Mouse (Mus musculus): ENCODE data around the gene Ptprg. TPM values are rescaled to one million over a fixed set of nuclear protein-coding genes. Genes with fewer than 3 reads are reported as not detected.

Ptprg gene
- total and polyA plus RNA-seq, 2 experiments from 2014 or later: 8.7 to 63.4 TPM

DNA sequence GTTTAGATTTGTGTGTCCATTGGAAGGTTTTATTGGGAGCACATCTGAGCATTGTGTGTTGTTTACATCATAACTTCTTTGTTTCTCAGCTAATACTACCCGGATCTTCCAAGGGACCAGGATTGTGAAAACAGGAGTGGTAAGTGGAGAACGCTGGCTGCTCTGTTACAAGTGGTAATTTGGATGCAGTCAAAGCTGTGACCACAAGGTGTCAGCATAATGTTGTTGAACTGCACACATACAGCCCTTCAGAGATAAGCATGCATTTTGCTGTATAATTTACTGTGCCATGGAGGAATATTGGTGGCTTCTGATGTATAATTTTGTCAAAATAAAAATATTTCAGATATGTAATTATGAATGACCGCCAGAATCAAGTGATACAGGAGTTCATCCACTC lies 598.6 kb downstream of the Ptprg start:
- TF ChIP-seq EP300 (IDR thresholded peaks at IDR 0.05; ENCODE audit: low read depth) (no peak), CTCF (IDR thresholded peaks at IDR 0.05; ENCODE audit: low read depth) (peak; percentile 91)
- peak; percentile 77; the same call in 1 of the 2 replicates for ATAC-seq (ENCODE audit: insufficient read depth, low read depth)

DNA sequence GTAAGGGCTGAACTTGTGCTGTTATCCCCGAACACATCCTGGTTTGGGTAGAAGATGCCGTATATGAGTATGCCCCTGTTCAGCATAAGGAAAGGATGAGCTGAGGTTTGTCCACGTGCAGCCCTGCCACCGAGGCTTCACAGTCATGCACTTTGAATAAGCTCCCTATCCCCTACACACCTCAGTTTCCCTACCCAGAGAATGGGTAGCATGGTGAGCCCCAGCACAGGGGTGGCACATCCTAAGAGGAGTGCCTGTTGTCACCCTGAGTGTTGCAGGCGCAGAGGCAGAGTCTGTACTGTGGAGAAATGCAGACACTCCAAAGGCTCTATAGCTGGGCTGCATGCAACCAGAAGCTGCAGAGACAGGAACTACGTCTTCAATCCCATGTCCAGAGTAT lies 599.4 kb downstream of the Ptprg start:
- ATAC-seq (ENCODE audit: insufficient read depth, low read depth): no peak
- Histone ChIP-seq H3K4me2 (ENCODE audit: low read depth, low read length) (no peak overlapping the region), H3K4me1 (ENCODE audit: control insufficient read depth, insufficient read depth) (no peaks in the 10 kb centered on the region), H3K27me3 (ENCODE audit: control insufficient read depth, insufficient read depth, low read length) (no peaks in the 10 kb centered on the region), H3K9me3 (replicated peaks; ENCODE audit: control insufficient read depth, low read length) (no peaks in the 10 kb centered on the region), H3K9ac (replicated peaks; ENCODE audit: low read depth, low read length) (no peak overlapping the region), H3K27ac (ENCODE audit: low read depth) (no peak overlapping the region), H3K4me3 (ENCODE audit: low read depth, low read length) (no peak overlapping the region), H3K36me3 (replicated peaks; ENCODE audit: control insufficient read depth, insufficient read depth, low read length) (no peaks in the 10 kb centered on the region)
- TF ChIP-seq CTCF (IDR thresholded peaks at IDR 0.05; ENCODE audit: low read depth) (no peak), EP300 (IDR thresholded peaks at IDR 0.05; ENCODE audit: low read depth) (no peak)
- WGBS: 88% methylated on average over 6 of the region's 6 CpGs
- no peak for DNase-seq (ENCODE audit: low spot score)

More for the DNA sequence above, 598.6 kb downstream of the Ptprg start:
- H3K27me3 ChIP-seq (ENCODE audit: control insufficient read depth, insufficient read depth, low read length): no peaks in the 10 kb centered on the region
- H3K27ac ChIP-seq (ENCODE audit: low read depth): no peak overlapping the region
- H3K36me3 ChIP-seq (replicated peaks; ENCODE audit: control insufficient read depth, insufficient read depth, low read length): no peaks in the 10 kb centered on the region
- no peak overlapping the region for H3K4me3 ChIP-seq (ENCODE audit: low read depth, low read length)
- 33% methylated on average over 3 of the region's 3 CpGs for WGBS
- H3K4me2 ChIP-seq (ENCODE audit: low read depth, low read length): no peak overlapping the region
- DNase-seq (ENCODE audit: low spot score): peak; percentile 61
- no peaks in the 10 kb centered on the region for H3K4me1 ChIP-seq (ENCODE audit: control insufficient read depth, insufficient read depth)
- no peak overlapping the region for H3K9ac ChIP-seq (replicated peaks; ENCODE audit: low read depth, low read length)
- H3K9me3 ChIP-seq (replicated peaks; ENCODE audit: control insufficient read depth, low read length): no peaks in the 10 kb centered on the region

DNA sequence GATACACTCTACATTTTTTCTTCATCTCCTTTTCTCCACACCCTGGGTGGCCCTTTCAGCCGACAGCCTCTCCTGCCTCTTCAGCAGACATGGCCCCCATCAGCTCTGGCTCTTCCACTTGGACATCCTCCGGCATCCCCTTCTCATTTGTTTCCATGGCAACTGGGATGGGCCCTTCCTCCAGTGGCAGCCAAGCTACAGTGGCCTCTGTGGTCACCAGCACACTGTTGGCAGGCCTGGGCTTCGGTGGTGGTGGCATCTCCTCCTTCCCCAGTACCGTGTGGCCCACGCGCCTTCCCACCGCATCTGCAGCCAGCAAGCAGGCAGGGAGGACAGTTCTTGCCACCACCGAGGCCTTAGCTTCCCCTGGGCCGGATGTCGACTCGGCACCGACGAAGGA lies 600.3 kb downstream of the Ptprg start:
- Histone ChIP-seq H3K9ac (replicated peaks; ENCODE audit: low read depth, low read length) (no peak overlapping the region), H3K4me1 (ENCODE audit: control insufficient read depth, insufficient read depth) (no peaks in the 10 kb centered on the region), H3K36me3 (replicated peaks; ENCODE audit: control insufficient read depth, insufficient read depth, low read length) (no peaks in the 10 kb centered on the region), H3K27ac (ENCODE audit: low read depth) (no peak overlapping the region), H3K9me3 (replicated peaks; ENCODE audit: control insufficient read depth, low read length) (no peaks in the 10 kb centered on the region), H3K4me3 (ENCODE audit: low read depth, low read length) (no peak overlapping the region), H3K27me3 (ENCODE audit: control insufficient read depth, insufficient read depth, low read length) (no peaks in the 10 kb centered on the region), H3K4me2 (ENCODE audit: low read depth, low read length) (no peak overlapping the region)
- 88% methylated on average over 13 of the region's 13 CpGs for WGBS
- no peak for DNase-seq (ENCODE audit: low spot score)
- ATAC-seq (ENCODE audit: insufficient read depth, low read depth): no peak
- TF ChIP-seq EP300 (IDR thresholded peaks at IDR 0.05; ENCODE audit: low read depth) (no peak), CTCF (IDR thresholded peaks at IDR 0.05; ENCODE audit: low read depth) (no peak)

DNA sequence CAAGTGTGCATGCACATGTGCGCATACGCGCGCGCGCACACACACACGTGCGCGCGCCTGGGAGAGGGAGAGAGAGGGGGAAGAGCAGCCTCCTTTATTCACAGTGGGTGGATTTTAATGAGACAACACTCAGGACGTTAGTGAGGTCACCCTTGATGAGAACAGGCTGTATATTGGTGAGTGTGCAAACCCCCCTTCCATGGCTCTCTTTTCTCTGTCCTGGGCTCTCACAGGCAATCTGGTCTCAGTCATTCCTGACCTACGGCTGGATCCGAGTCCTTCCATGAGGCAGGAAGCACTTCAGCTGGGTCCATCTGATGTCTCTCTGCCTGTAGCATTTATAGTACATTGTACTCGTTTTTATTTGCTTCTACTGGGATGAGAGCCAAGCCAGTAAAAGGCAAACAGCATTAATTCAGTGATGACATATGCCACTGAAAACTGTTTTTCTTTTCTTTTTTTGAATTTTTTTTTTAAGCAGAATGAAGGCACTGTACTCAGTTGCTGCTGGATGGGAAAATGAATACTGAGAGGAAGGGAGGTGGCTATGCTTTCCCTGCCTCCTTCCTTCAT lies 608.5 kb downstream of the Ptprg start:
- ATAC-seq (ENCODE audit: insufficient read depth, low read depth) (no peak), DNase-seq (ENCODE audit: low spot score) (no peak)
- Histone ChIP-seq H3K4me2 (ENCODE audit: low read depth, low read length) (no peak overlapping the region), H3K4me3 (ENCODE audit: low read depth, low read length) (no peak overlapping the region), H3K9me3 (replicated peaks; ENCODE audit: control insufficient read depth, low read length) (no peaks in the 10 kb centered on the region), H3K9ac (replicated peaks; ENCODE audit: low read depth, low read length) (no peak overlapping the region), H3K27me3 (ENCODE audit: control insufficient read depth, insufficient read depth, low read length) (no peaks in the 10 kb centered on the region), H3K27ac (ENCODE audit: low read depth) (no peak overlapping the region), H3K4me1 (ENCODE audit: control insufficient read depth, insufficient read depth) (no peaks in the 10 kb centered on the region), H3K36me3 (replicated peaks; ENCODE audit: control insufficient read depth, insufficient read depth, low read length) (no peaks in the 10 kb centered on the region)
- TF ChIP-seq EP300 (IDR thresholded peaks at IDR 0.05; ENCODE audit: low read depth) (no peak), CTCF (IDR thresholded peaks at IDR 0.05; ENCODE audit: low read depth) (no peak)
- 80% methylated on average over 14 of the region's 14 CpGs for WGBS

DNA sequence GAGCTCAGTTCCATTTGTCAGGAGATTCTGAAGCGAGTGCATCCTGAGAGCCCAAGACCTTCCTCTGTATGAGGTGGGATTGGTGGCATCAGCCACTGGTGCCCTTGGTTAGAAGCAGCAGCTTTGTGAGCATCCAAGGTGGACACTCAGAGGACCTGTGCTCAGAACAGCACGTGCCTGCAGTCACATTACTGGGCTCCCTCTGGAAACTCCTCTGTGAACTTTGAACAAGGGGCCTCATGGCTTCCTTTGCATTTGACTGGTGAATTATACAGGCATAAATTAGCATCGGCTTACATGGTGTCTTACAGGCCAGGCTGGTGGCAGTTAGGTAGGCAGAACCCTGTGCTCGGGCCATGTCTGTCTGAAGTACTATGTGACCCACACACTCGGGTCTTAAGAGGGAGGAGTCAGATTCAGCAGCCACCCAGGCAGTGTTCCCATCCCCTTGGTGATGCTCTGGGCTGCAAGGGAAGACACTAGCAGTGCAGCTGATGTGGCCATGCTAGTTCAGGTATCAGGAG lies 609.1 kb downstream of the Ptprg start:
- H3K4me2 ChIP-seq (ENCODE audit: low read depth, low read length): no peak overlapping the region
- H3K27me3 ChIP-seq (ENCODE audit: control insufficient read depth, insufficient read depth, low read length): no peaks in the 10 kb centered on the region
- 82% methylated on average over 5 of the region's 5 CpGs for WGBS
- no peak overlapping the region for H3K9ac ChIP-seq (replicated peaks; ENCODE audit: low read depth, low read length)
- H3K36me3 ChIP-seq (replicated peaks; ENCODE audit: control insufficient read depth, insufficient read depth, low read length): no peaks in the 10 kb centered on the region
- no peak for ATAC-seq (ENCODE audit: insufficient read depth, low read depth)
- TF ChIP-seq CTCF (IDR thresholded peaks at IDR 0.05; ENCODE audit: low read depth) (no peak), EP300 (IDR thresholded peaks at IDR 0.05; ENCODE audit: low read depth) (no peak)
- H3K27ac ChIP-seq (ENCODE audit: low read depth): no peak overlapping the region
- H3K4me3 ChIP-seq (ENCODE audit: low read depth, low read length): no peak overlapping the region
- H3K4me1 ChIP-seq (ENCODE audit: control insufficient read depth, insufficient read depth): no peaks in the 10 kb centered on the region
- no peaks in the 10 kb centered on the region for H3K9me3 ChIP-seq (replicated peaks; ENCODE audit: control insufficient read depth, low read length)
- no peak for DNase-seq (ENCODE audit: low spot score)

DNA sequence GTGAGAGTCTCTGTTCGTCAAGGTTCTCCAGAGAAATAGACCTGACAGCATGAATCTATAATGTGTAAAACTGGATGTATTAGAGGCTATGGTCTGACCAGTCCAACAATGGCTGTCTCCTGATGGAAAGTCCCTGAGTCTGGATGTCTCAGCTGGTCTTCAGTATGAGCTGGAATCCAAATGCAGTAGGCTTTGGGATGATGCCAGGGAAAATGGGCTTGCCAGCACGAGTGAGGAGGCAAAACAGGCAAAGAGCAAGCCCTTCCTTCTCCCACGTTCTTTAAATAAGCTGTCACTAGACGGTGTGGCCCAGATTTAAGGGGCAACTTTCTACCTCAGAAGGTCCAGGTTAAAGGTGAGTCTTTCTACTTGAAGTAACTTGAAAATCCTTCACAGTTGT lies 609.9 kb downstream of the Ptprg start:
- ATAC-seq (ENCODE audit: insufficient read depth, low read depth) (no peak), DNase-seq (ENCODE audit: low spot score) (no peak)
- H3K36me3 ChIP-seq (replicated peaks; ENCODE audit: control insufficient read depth, insufficient read depth, low read length): no peaks in the 10 kb centered on the region
- H3K4me3 ChIP-seq (ENCODE audit: low read depth, low read length): no peak overlapping the region
- H3K4me2 ChIP-seq (ENCODE audit: low read depth, low read length): no peak overlapping the region
- no peaks in the 10 kb centered on the region for H3K27me3 ChIP-seq (ENCODE audit: control insufficient read depth, insufficient read depth, low read length)
- H3K9me3 ChIP-seq (replicated peaks; ENCODE audit: control insufficient read depth, low read length): no peaks in the 10 kb centered on the region
- no peaks in the 10 kb centered on the region for H3K4me1 ChIP-seq (ENCODE audit: control insufficient read depth, insufficient read depth)
- no peak overlapping the region for H3K9ac ChIP-seq (replicated peaks; ENCODE audit: low read depth, low read length)
- TF ChIP-seq EP300 (IDR thresholded peaks at IDR 0.05; ENCODE audit: low read depth) (no peak), CTCF (IDR thresholded peaks at IDR 0.05; ENCODE audit: low read depth) (no peak)
- 64% methylated on average over 4 of the region's 4 CpGs for WGBS
- H3K27ac ChIP-seq (ENCODE audit: low read depth): no peak overlapping the region
